Mouse (Mus musculus): ENCODE results near the gene Rbm10.

Gene Rbm10

DNA sequence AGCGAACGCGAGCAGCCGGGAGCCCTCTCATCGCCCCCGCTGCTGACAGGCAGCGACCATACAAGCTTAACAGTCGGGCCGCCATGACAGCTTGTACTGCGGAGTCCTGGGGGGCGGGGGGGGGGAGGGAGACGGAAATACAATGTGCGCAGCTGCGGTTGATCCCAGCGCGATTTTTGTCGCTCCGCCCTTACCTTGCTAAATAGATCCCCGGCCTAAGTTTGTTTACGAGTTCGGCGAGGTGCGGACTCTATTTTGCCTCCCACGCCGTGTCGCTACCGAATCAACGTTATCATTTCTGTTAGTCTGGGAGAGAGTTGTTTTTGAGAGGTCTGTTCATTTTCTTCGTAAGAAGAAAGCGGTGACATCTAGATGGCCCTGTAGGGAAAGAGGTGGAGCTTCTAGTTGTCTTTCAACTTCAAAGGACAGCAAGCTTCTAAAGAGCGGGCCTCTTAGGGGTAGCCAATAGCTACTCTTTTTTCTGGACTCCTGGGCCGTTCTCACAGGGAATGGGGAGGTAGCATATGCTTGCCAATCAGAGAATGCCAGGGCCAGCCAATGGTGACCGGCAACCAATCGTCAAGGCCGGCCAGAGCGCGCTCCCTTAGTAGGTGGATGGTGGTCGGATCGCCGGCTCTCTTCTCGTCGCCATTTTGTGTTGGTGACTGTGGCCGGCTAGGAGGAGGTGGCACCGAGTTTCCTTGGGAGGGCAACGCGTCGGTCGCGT is at the start of gene Rbm10, which contains the start of gene Ndufb11:
Gene Rbm10 (plus strand): TSS at position 328 of the 727 bp plus-strand sequence.
Gene Ndufb11 (minus strand): TSS at position 444 of the 727 bp plus-strand sequence.
- peak; percentile 91 for DNase-seq (ENCODE audit: low read depth, low spot score)

DNA sequence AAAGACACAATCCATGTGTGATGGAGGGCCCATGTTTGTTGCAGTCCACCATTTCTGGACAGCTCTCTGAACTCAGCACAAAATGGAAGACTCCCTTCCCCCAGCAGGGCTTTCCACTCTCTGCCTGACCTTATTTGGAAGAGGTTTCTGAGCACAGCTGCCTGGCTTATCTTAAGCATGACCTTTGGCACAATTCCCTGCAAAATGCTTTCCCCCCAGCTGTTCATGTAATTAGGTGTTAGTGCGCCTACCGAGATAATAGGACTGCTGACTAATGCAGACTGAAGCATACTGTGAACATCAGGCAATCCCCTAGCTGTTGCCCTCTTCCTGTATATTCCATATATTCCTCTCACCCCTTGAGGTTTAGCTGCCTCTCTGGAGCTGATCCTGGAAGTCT is 46.3 kb upstream of the Rbm10 start:
- no peak for DNase-seq (ENCODE audit: low read depth, low spot score)

DNA sequence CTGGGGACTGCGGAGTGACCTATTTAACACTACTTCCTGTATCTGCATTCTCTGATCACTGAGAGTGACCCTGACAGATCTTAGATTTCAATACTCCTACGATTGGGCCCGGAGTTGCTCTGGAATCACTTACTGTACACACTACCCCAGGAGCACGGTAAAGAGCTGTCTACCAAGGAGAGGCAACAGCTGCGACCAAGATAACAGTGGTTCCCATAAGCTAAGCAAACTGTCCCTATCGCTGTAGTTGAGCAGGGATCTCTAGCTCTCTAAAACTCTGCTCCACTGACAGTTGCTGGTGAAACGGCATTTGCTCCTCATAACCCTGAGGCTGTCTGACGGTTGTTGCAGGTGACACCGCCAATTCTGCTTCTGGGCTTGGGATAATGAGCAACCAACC is 44.6 kb upstream of the Rbm10 start:
- DNase-seq (ENCODE audit: low read depth, low spot score): no peak

DNA sequence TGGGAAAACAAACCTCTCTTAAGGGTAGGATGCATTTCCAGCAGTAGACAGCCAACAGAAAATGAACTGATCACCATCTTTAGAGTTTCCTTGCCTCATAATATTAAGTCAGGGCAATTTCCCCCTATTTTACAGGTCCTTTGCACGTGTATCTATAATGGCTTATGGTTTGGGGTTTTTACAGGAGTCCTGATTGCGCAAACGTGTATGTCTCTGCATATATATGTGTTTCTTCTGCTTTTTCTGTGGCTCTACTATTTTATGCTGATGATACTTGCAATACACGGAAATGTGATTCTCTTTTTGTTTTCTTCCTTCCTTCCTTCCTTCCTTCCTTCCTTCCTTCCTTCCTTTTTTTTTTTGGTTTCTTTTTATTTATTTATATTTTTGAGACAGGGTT is 43.4 kb upstream of the Rbm10 start:
- DNase-seq (ENCODE audit: low read depth, low spot score): no peak

DNA sequence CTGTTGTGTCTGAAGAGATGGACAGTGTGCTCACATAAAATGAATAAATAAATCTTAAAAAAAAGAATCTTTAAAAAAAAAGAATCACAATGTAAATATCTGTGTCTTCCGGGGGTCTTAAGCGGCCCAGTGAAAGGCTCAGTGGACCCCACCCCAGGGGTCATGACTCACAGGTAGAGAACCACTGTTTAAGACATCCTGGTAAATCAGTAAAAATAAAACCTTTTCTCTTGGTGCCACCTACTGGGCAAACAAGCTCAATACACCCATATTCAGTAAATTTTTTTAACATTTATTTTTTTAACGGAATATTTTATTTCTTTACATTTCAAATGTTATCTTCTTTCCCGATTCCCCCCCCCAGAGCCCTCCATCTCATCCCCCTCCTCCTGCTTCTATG is 29.3 kb upstream of the Rbm10 start:
- DNase-seq (ENCODE audit: low read depth, low spot score): peak; percentile 17

DNA sequence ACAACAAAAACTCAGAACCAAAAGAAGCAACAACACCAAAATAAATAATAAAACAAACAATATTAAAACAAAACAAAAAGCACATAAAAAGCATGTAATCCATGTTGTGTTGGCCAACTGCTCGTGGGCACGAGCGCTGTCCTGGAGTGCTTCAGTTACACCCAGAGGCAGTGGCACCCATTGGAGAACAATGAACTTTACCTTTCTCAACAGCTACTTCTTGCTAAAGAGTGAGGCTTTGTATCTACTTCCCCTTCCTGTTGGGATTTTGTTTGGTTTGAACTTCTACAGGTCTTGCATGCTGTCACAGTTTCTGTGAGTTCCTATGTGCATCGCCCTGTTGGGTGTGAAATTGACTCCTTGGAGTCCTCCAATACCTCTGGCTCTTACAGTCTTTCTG is 8.8 kb upstream of the Rbm10 start:
- no peak for DNase-seq (ENCODE audit: low read depth, low spot score)

DNA sequence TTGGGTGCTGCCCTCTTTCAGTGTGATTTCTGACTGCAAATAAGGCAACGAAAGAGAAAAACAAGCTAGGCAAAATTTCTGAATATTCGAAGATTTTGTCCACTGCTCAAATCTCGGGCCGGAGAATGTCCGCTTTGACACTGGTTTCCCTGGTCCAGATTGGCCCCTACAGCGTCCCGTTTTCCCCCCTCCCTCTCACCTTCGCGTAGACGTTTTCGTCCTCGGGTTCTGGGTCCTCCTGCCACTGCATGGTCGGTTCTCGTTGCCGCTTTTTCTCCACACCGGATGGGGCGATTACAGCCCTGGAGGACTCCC is 485 bp upstream of the Rbm10 start:
- DNase-seq (ENCODE audit: low read depth, low spot score): no peak

DNA sequence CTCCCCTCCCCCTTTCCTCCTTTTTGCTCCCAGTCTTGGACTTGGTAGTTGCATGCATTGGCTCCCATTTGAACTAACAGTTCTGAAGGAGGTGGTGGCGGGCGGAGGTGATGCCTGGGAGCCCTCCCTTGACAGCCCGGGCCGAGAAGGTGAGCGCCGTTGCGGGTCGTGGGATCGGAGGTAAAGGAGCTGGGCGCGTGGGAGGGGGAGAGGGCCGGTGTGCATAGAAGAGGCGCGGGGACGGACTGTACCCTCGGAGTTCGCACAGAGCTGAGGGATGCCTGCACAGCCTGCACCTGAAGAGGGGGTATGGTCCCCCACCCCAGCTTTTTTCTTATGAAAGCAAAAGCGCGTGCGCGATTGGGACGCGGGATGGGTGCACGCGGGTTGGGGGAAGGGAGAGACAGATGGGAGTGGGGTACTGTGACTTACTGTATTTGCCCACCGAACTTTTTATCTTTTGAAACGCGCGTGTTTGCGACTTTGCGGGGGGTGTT is 648 bp downstream of the Rbm10 start:
- DNase-seq (ENCODE audit: low read depth, low spot score): no peak

DNA sequence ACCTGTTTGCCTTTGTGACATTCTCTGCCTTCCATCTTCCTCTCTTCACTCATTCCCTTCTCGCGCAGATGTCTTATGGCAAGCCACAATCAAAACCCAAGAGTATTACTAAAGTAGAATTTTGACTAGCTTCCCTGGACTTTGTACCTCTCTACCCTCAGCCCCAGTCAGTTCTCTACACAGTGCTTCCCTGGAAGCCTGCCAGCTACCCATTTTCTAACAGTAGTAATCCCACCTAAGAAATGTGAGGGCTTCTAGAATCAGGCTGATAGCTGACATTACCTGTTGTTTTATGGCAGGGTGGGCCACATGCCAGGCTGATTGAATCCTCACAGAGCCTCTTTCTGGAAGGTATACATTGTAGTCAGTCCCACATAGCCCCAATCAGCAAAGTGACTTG is 20.8 kb downstream of the Rbm10 start:
- DNase-seq (ENCODE audit: low read depth, low spot score): no peak

DNA sequence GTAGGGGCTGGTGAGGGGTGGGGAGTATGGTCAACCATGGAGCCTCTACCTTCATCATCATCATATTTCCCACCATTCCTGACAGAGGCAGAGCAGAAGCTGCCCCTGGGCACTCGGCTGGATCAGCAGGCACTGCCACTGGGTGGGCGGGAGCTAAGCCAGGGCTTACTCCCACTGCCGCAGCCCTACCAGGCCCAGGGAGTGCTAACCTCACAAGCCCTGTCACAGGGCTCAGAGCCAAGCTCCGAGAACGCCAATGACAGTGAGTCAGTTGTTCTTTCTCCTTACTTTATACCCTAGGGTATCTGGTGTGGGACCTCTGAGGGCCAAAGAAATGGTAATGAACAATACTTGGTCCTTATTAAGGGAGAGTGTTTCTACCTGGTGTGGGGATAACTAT is 27.5 kb downstream of the Rbm10 start:
- DNase-seq (ENCODE audit: low read depth, low spot score): no peak

DNA sequence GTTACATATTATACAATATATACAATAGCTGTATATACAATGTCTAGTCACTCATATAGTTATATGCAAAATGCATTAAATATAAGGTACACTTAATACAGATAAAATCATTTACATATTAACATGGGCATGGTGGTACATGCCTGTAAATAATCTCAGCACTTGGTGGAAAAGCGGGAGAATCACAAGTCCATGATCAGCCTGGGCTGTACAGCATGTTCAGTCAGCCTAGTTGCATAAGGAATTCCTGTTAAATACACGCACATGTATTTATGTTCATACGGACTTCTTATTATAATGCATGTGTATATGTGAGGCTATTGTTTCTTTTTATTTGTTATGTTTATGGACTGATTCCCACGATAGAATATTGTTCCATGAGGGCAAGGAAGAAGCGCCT is 40.3 kb downstream of the Rbm10 start:
- DNase-seq (ENCODE audit: low read depth, low spot score): no peak

DNA sequence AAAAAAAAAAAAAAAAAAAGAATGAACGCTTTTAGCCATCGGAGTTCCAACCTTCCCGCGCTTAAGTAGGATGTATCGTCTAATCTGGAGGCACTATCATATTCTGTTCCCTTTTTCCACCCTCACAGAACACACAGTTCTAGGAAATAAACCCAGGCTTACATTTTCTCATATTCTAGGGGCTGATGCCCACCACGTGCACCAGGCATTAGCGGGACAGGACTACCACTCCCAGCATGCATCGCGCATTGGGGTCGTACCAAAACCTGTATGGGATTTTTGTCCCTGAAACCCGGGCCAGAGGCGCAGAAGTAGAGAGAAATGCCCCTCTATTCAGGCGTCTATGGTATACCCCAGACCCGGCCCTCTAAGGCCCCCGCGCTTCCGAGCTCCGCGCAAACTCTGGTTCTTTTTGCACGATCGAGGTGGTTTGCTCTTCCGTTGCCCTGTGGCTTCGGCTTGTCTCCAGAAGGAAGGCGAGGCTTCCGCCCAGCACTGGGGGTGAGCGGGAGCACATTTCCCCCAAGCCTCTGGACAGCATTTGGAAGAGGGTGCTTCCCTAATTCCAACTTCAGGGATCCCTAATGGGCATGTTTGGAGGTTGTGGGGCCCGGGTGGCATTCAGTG is 40.8 kb downstream of the Rbm10 start, which contains the start of gene Uba1:
Gene Uba1 (plus strand): TSS at position 301 of the 627 bp plus-strand sequence.
- peak; percentile 88 for DNase-seq (ENCODE audit: low read depth, low spot score)

DNA sequence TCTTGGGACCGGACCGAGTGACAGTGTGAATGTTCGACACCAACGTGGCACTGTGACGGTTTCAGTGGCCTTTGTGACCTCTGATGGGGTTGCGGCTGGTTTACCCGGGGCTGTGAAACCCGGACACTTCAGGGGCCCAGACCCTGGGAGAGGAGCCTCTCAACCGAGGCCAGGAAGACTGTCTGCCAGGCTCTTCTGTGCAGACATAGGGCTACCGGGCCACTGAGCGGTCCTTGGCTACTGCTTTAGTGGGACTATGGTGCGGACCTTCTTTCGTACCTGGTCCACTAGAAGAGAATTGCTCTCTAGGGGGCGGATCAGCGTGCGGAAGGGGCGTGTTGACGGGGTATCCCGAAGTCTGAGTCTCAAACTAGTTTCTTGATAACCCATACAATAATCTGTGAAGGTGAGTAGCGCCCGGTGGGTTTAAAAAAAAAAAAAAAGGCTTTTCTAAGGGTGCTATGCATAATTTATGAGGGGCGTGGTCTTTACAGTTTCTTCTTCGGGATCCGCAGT is 41.6 kb downstream of the Rbm10 start:
- peak; percentile 64 for DNase-seq (ENCODE audit: low read depth, low spot score)

DNA sequence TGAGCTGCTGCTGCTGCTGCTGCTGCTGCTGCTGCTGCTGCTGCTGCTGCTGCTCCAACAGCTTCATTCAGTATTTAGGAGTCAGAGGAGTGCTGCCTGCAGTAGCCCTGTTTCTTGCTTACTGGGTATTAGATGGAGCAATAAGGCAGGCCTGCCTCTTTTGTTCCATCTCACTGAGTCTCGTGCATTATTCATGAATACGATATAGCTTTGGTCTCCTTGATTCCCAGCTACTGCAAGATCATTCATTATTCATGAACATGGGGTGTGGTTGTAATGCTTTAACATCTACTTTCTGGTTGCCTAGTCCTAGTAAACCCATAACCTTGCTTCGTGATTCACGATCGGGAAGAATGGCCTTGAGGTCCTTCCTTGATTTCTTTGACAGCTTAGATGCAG is 45.0 kb downstream of the Rbm10 start:
- DNase-seq (ENCODE audit: low read depth, low spot score): no peak

DNA sequence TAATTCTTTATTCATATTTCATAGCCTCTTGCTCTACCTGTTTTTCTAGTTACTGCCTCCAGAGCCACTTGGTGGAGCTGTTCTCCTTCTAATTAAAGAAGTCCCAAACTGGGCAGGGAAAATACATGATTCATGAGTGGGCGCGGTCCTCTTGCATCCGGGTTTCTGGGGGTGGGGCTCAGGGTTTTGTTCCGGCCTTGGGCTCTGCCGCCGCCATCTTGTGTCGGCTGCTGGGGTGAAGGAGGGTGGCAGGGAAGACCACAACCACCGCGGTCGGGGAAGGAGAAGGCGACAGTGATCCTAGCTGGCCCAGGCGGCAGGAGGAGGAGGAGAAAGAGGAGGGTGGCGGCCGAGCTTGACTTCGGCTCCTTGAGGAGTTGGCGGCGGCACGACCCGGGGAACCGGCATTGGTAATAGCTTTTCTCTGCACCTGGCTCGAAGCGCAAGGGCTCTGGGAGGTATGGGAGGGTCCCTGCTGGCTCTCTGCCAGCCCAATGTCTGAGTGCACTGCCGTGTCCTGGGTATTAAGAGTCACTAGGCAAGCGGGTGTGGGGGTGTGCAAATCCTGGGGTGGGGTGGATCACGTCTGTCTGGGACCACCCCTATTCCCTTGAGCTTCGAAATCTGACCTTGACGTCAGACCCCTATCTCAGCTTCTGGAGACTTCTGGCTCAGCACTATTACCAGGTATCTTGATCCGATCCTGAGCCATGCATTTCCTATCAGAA is 45.6 kb downstream of the Rbm10 start:
- DNase-seq (ENCODE audit: low read depth, low spot score): peak; percentile 89

DNA sequence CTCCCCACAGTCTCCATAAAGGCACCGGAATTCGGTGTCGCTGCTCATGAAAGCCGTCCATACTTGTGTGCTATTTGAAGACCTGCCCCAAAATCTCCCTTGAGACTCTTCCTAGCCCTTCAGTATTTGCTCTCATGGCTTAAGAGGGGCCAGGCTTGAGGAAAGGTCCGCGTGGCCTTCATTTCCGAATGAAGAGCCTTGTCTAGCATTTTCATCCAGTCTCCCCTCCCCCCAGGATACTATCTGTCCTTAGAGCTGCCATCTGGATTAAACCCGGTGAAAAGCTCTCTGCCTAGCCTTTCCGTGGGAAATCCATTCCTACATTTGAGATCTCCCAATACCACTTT is 46.1 kb downstream of the Rbm10 start:
- no peak for DNase-seq (ENCODE audit: low read depth, low spot score)

DNA sequence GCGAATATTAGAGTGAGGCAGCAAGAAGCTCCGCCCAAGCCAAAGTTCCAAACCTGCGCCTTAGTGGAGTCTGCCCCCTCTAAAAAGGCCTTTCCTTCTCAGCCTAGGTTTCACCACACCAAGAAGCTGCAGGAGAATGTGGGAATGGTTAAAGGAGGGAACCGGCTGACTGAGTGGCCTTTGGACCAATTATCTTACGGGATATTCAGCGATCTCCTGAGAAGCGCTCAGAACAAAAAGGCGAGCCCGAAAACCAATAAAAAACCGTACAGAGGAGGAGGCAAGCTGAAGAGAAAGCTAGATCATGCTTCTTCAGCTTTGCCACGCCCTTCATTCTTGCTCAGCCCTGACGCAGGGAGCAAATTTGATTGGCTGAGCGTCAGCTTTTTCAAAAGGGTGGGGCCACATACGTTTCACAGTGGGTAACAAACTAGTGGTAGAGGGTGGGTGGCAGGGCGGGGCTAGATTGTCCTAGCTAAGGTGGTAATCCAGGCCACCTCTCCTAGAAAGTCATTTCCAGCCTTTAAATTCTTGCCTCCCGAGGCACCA is 70.3 kb downstream of the Rbm10 start, which contains the start of gene Cdk16:
Gene Cdk16 (plus strand): TSS at position 436 of the 549 bp plus-strand sequence.
- DNase-seq (ENCODE audit: low read depth, low spot score): peak; percentile 90

DNA sequence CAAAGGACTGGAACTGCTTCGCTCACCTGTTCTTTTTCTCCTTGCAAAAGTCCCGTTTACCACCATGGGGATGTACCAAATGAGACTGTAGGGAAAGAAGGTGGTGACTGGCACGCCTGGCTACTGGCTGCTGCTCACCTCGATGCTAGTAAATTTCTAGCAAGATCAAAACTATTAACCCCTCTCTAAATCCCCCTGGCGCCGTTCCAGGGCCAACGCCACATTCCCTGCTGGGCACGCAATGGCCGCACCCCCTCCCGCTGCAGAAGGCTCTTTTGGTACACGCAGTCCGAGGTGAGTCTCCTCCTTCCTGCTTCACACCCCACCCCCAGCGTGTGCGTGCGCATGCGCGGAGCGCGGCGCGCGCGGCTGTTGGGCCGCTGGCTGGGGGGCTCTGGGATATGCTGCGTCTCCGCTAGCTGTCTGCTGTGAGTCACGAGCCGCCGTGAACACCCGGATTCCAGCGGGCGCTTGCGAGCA is 70.8 kb downstream of the Rbm10 start:
- peak; percentile 84 for DNase-seq (ENCODE audit: low read depth, low spot score)

DNA sequence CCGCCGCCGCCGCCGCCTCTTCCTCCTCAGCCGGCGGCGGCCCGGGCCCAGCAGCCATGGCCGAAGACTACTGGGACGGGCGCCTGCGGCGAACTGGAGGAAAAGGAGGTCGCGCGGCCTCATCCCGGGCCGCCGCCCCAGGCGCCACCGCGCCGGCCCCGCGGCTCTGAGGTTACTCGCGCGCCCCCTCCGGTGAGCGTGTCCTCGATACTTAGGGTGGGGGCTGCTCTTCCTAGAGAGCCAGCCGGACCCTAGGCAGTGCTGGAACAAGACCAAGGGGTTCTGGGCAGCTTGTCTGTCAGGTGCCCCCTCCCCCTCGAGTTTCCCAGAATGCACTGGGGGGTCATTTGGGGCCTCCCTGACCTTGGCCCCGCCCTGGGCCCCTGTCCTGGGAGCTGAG is 71.3 kb downstream of the Rbm10 start:
- DNase-seq (ENCODE audit: low read depth, low spot score): peak; percentile 45

DNA sequence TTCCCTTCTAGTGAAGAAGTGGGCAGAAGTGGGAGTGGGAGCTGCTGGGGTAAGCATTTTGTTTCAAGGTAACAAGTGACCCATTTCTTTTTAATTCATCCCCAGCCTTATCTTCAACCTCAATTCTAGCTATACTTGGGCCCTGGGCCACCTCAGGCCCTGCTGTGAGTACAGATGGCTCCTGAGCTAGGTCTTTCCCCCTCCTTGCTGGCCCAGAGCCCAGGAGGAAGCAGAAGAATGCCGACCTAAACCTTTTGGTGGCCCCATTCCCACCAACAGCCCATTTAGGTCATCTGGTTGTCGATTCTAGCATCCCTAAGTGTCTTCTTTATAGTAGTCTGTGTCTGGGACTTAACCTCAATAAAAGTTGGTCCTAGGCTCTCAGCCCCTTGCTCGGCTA is 74.3 kb downstream of the Rbm10 start:
- DNase-seq (ENCODE audit: low read depth, low spot score): no peak

DNA sequence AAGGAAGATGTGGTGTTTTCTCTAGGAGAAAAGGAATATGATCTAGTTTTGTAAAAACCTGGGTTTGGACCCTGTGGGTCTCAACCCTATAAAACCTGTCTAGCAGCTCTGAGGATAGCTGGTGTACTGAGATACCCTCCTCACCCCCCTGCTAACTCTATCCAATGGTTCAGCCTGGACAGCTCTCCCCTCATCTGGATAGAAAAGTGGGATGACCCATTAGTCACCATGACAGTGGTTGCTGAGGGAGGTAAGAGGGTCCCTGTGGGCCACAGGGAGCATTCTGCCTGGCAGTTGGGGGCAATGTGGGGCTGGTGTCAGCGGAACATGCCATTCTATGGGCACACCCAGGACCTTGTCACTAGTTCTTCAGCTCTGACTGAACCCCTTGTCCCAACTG is 75.3 kb downstream of the Rbm10 start:
- no peak for DNase-seq (ENCODE audit: low read depth, low spot score)

DNA sequence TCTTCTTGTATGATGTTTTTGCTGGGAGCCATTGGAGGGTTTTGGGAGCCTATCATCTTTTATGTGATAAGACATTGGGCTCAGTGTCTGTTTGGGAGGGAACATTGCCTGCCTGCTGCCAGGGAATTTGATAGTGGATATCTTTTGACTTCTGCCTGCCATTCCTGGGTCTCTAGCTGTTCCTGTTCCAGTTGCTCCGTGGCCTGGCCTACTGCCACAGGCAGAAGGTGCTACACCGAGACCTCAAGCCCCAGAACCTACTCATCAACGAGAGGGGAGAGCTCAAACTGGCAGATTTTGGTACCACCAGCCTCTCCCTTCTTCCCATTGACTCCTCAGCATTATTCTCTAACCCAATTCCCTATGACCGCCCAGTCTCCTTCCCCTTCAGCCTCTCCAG is 78.5 kb downstream of the Rbm10 start:
- no peak for DNase-seq (ENCODE audit: low read depth, low spot score)

All from A20 (cell line).